Mouse (Mus musculus) kidney, postnatal 4 days (tissue): ENCODE data around the gene Trim41.
"Not testable (repeated sequence)": the region's sequence is repeated elsewhere in the genome, so short reads cannot be mapped to it uniquely, and the experiment has no call there.

Experiments
- DNase-seq, 2 experiments: peaks; one replicate each; pipeline ENCODE4 v3.0.0; 2021; ENCODE audit warnings: mixed read lengths in 2 of 2

Trim41 gene

DNA sequence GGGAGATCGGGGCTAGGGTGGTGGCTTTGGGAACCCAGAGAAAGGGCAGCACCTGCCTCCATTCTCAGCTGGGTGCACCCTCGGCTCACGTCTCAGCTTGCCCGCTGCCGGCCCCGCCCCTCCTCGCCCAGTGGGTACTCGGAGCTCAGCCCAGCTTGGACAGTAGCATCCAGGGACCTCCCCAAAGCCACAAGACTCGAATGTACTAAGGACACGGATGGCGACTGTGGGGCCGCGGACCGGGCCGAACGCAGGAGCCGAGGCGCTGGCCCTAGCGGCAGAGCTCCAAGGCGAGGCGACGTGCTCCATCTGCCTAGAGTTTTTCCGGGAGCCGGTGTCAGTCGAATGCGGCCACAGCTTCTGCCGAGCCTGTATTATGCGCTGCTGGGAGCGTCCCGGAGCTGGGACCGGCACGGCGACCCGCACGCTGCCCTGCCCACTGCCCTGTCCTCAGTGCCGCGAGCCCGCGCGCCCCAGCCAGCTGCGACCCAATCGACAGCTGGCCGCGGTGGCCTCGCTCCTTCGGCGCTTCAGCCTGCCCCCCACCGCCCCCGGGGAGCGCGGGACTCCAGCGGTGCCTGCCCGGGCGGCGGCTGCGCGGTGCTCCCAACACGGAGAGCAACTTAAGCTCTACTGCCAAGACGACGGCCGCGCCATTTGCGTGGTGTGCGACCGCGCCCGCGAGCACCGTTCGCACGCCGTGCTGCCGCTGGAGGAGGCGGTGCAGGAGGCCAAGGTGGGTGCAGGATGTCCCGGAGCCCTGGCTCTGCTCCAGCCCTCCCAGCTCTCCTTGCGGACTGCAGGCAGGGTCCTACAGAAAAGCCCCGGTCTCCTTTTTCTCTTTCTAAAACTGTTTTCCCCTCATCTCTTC, 20.4 kb upstream of the Trim41 start:
- DNase-seq: peak; percentile 74 to 82

DNA sequence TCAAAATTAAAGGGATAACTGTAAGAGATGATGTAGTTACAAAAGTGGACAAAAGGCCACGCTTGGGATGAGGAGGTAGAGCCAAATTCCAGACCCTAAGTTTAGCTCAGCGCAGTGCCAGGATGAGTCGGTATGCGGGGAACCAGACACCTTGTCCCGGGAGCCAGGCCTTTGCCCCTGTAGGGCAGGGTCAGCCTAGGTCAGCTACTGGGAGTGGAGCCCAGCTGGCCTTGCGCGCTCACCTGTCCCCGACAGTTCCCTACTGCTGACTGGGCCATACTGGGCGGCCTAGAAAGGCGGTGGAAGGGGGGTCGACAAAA, 19.8 kb upstream of the Trim41 start:
- DNase-seq: no peak

DNA sequence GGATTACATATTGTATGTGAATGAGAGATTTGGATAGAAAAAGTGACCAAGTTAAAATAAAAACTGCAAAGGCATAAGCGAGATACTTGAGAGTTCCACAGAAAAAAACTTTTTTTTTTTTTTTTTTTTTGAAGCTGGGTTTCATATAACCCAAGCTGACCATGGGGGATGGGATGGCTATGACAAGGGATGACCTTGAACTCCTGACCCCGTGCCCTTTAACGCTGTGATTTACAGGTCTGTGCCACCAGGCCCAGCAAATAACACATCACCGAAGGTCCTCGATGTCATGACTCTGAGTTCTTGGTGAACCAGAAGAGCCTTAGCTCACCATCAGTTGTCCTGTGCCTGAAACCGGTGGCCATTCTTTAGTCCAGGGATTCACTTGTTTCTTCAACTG, 18.8 kb upstream of the Trim41 start:
- DNase-seq: no peak

DNA sequence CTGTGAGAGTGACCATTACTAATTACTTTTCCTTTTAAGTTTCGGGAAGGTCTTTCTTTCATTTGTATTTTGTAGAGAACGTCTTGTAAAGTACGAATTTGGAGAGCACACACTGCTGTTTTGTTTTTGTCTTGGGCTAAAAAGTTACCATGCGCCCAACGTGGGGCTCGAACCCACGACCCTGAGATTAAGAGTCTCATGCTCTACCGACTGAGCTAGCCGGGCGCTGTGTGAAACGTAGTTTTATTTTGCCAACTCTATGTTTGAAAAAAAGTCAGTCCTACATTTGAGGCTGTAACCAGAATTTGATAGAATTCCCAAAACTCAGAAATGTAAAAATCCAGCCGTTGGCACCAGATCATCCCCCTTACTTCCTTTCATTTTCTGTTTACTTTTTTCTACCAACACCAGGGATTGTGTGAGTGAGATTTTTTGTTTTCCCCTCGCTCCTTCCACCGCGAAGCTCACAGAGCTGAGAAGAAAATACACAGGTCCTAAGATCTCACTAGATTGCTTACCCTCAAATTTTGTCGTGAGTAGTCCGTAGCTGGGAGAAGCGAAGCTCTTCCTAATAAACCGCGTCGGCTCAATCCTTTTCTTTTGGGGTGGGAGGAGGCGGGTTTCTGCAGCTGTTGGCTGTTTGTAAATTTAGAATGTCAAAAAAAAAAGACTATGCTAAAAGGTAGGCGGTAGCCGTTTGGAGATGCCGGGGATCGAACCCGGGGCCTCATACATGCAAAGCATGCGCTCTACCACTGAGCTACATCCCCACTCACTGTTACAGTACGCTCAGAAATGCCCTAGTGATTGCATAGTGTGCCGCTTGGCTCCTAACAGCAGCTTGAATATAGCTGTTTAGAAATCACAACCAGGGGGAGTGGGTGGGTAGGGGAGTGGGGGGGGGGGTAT, 16.8 kb upstream of the Trim41 start:
- peak; percentile 93 to 94 for DNase-seq

DNA sequence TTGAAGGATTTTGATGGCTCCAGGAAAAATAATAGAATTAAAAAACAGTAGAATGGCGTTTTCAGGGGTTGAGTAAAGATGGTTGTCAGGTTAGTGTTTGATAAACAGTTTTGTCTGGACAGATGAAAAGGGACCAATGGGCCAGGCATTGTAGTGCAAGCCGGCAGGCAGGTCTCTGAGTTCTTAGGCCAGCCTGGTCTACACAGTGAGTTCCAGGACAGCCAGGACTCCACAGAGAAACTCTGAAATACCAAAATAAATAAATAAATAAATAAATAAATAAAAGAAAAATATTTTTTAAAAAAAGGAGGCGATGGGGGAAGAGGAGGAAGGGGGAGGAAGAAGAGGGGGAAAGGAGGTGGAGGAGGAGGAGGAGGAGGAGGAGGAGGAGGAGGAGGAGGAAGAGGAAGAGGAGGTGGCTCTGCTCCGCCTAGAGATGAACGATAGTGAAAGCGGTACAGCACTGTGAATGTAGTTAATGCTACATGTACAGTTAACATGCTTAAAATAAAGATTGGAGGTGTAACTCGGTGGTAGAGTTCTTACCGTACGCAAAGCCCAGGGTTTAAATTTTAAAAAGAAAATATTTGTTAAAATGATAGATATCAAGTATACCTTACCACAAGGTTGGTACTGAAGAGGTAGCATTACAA, 16.1 kb upstream of the Trim41 start:
- DNase-seq: no peak

DNA sequence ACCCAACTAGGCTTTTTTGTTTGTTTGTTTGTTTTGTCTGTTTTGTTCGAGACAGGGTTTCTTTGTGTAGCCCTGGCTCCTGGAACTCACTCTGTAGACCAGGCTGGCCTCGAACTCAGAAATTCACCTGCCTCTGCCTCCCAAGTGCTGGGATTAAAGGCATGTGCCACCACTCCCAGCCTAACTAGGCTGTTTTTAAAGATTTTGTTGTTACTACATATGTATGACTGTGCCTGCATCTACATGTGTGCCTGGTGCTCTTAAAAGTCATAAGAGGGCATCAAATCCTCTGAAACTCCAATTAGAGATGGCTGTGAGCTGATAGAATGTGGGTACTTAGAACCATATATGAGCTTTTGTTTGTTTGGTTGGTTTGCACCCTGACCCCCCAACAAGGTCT, 14.1 kb upstream of the Trim41 start:
- no peak for DNase-seq

DNA sequence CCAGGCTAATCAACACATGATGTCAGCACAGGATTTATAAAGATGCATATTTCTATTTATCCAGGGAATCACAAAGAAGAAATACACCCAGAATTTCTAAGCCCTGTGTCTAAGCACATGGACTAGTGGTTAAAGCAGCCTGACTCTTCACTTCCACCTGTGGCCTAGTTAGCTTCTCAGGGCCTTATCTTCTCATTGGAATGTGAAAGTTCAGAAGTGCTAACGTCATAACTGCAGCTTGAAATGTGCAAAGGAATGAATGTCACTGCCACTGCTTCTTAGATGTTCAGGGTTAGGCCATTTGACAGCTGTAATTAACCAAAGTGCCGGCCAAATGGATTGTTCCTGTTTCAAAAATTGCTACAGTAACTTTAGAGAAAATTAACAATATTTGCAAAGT, 13.1 kb upstream of the Trim41 start:
- DNase-seq: no peak

DNA sequence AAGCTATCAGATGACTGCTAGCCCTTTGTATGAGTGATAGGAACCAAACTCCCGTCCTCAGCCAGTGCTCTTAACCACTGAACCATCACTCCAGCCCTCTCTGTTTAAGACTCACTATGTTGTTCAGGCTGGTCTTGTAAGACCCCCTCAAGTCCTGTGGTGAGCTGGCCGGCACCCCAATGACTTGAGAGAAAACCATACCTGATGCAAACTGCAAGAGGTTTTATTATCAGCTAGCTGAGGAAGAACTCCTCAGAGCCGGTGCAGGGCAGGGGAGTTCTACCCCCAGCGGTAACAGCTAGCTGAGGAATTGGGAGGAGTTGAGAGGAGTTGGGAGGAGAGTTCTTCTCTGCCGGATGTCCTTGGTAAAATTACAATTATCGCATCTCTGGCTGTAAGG, 10.8 kb upstream of the Trim41 start:
- no peak for DNase-seq

DNA sequence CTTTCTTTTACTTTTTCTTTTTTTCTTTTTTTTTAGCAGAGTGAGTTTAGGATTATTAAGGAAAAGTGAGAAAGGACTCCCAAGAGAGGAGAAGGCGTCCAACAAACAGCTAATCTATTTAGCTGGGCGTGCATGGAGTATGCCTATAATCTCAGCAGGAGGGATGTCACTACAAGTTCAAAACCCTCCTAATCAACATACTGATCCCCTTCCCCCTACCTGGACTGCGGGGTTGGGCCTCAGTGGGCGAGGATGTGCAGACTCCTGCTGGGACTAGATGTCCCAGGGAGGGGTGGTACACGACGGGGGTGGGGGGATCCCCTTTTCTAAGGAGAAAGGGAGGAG, 9.6 kb upstream of the Trim41 start:
- no peak for DNase-seq

DNA sequence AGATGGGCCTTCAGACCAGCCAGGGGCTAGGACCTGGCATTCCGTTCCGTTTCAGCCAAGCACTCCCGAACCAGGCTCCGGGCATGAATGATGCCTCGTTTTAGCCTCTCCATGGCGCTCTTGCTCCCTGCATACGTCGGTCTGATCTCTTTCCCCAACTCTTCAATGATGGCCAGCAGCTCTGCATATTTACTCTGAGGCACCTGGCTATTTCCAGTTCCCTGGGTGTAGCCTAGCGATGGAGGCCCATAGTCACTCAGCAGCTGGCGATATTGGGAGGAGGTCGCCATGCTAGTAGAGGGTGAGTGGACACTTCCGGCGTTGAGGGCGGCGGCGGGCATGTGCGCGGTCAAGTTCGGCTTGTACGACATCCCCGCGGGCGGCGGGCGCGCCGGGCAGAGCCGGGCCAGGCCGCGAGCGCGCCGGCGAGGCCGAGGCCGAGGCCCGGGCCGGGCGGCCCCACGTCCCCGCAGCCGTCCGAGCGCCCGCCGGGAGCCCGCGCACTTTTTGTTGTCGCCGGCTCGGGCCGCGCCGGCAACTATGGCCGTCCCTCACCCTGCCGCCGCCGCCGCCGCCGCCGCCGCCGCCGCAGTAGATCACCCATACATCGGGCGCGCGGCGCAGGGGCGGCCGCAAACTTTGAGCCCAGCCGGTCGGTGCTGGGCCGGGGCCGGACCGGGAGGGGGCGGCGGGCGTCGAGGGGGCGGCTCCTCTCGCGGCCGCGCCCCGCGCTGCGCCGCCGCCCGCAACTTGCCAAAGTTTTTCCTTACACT, 9.0 kb upstream of the Trim41 start, which contains the start of the genes Trim7 and Gm12184:
Gene Trim7 (plus strand): TSS at position 162 of the 773 bp plus-strand sequence.
Gene Gm12184 (minus strand): TSS at position 677 of the 773 bp plus-strand sequence.
- DNase-seq: peak; percentile 44 to 64

DNA sequence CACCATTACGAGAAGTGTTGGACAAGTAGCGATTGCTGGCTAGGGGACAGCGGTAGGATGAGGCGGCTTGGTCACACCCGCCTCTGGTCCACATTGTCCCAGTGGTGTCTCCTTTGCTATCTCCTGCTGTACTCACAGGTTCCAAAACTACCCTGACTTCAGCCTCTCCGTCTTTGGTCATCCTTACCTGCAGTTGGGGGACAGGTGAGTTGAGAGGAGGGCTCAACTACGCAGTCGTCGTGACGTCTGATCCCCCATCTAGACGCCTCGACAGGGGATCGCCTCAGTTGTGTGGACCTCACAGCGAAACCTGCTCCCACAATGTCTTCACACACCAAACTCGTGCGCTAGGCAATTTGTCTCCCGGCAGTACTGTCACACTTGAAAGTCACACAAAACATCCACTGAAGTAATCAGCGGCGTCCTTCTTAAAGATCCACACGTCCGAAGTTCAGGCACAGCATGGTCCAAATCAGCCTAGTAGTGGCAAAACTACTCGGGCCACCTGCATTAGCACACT, 7.2 kb upstream of the Trim41 start:
- DNase-seq: peak in 1 of 2 experiments; percentile 21

DNA sequence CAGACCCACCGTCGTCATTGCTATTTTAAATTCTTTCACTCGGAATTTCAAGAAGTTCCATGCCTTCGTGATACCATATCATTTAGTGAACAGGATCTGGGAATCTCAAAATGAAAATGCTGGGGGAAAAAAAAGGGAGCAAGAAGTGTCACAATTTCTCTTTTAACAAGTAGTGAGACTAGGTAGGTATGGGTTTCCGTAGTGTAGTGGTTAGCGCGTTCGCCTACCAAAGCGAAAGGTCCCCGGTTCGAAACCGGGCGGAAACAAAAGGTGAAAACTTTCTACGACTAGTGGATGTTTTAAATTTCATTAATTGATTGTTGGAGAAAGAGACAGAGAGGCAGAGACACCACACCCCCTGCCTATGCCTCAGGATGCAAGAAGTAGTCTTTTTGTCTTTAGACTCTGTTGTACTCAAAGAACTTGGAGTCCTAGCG, 6.4 kb upstream of the Trim41 start:
- peak; percentile 68 to 74 for DNase-seq

DNA sequence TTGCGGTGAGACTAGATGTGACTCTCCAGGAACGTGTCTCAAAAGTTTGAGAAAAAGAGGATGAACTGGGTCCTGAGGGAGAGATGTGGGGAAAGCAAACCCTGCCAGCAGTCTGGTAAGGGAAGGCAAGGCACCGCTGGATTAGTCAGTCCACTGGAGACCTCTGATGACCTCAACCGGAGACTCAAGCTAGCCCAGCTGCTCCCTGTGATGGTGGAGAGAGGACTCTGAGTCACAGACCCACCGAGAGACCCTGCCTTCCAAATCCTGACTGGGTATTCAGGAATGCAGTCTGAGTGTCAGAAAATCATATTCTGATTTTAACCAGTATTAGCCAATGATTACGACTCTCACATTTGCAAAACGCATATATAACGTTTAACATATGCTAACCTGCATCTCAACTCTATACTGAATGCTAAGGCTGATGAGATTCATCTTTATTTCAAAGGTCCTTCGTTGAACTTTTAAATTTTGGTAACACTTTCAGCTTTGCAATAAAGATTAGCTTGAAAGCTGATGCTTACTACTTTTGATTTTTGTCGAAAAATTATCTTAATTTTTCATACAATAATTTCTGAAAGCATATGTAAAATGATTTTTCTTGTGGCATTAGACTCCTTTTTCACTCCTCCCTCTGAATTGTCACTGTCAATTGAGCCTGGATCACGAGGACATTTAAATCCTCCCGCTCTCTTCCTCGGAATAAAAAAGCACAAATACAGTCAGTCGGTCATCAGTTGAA, 5.8 kb upstream of the Trim41 start:
- DNase-seq: no peak

DNA sequence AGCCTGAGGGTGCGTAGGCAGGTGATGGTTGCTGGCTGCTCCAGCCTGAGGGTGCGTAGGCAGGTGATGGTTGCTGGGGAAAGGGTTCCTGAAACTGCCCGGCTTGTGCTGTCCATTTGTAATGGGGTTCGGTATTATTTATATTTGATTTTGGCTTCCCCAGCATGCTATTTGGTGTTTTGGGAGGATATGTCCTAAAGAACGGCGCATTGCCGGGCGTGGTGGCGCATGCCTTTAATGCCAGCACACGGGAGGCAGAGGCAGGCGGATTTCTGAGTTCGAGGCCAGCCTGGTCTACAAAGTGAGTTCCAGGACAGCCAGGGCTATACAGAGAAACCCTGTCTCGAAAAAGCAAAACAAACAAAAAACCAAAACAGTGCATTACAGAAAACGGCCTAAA, 4.1 kb upstream of the Trim41 start:
- DNase-seq: not testable (repeated sequence)

DNA sequence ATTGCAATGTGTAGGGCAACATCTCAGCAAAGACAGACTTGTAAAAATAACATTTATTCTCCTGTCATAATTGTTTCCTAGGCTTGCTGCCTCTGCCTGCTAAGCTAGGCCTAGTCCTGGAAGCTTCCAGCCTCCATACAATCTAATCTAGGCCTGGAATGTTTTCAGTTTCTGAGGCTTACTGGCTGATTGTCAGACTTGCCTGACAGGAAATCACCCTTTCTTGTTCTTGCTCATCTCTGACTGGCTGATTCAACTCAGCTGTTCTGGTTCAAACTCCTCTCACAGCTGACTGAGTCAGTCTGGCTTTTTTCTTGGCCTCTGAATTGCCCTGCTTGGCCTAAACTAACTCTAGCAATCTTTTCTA, 3.1 kb upstream of the Trim41 start:
- DNase-seq: no peak

DNA sequence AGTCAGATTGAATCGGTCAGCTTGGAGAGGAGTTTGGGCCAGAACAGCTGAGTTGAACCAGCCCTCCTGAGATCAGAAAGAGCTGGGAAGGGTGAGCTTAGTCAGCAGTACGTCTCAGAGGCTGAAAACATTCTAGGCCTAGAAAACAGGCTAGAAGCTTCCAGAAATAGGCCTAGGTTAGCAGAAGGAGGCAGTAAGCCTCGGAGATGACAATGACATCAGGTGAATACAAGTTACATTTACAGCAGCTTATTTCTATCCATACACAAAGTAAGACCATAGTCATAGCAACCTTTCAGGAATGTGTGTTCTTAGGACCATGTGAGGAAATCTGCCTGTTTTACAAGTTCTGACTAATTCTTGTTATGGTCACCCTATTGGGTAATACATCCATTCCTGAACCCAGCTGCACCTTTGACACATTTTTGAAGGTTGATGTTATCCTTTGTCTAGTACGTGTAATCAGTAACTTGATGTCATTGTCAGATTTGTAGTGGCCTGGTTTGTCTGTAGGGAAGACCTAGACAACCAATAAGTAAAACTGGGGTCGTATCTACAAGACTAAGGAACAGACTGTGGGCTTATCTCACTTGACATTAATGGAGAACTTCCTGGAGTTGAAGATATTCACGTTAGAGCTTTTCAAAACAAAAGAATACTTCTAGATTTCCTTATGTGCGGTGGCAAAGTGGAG, 2.6 kb upstream of the Trim41 start:
- no peak for DNase-seq

DNA sequence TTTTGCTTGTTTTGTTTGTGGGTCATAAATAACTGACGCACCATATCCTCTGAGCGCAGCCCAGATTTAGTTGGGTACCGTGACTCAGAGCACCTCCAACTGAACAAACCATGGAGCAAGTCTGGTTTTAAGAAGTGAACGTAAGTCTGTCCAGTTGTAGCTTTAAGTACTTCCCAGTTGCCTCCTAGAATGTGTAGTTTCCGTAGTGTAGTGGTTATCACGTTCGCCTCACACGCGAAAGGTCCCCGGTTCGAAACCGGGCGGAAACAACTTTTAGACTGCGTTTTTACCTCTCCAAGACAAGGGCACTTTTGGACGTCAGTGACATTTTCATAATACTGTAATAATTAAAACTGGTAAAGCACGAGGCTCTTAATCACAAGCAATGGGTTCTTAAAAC, 1.2 kb upstream of the Trim41 start:
- peak; percentile 84 to 87 for DNase-seq

DNA sequence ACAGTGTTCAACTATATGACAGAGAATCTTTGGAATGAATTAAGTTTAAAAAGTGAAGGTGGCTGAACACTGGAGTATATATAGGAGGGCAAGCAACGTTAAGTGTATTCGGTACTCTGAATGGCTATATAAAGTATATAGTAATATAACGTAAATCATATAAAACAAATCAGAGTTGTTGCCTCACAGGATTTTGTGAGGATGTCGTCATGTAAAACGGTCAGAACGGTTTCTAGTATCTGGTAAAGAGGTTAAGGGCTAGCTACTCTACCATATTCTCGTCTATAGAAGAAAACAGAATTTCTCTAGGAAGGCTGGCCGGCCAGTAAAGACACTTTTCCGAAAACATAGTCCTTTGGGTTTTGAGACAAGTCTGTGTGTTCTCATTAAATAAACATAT, 641 bp upstream of the Trim41 start:
- no peak for DNase-seq

DNA sequence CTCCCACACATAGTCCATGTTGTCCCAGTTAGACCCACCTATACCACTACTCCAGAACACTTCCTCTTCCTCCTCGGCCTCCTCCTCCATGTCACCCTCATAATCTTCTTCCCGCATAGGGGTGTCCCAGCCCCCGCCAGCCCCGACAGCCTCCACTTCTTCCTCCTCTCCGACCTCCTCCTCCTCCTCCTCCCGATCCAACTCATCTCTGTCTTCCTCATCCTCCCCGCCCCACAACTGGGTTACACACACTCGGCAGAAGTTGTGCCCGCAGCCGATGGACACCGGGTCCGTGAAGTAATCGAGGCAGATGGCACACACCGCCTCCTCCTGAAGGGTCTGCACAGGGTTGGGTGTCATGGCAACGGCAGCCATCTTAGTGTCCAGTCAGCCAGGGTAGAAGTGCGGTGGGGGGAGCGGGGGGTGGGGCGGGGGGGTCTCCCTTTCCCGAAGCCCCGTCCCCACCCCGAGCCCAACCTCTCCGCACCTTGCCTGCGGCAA, 822 bp downstream of the Trim41 start:
- DNase-seq: peak; percentile 70 to 81

DNA sequence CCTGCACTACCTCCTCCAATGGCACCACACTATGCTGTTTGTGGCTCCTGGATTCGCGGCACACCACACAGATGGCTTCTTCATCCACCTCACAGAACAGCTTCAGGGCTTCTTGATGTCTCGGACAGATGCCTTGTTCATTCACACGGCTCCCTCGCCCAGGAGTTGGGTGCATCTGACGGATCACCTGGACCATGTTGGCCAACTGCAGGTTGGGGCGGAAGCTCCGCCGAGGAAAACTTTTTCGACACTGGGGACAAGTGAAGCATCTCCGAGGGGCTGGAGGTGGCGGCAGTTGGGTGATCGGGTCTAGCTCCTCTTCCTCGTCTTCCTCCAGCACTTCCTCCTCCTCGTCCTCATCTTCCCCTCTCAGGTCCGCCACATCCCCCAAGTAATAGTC, 1.3 kb downstream of the Trim41 start:
- no peak for DNase-seq

DNA sequence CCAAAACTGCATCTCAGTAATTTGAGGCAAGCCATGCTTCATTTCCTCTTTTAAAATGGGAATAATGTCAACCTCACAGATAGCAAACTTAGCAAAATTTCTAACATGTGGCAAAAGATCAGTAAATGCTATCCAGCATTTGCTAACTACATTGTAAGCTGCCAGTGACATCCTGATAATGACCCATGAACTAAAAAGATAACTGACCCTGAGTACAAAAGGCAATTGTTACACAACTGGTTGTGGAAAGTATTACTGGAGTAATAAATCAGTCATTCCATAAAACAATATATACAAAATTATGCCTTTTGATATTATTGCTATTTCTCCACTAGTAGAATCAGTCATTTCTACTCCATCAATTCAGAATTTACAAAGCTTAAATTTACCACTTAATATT, 3.4 kb downstream of the Trim41 start:
- DNase-seq: no peak
